Mouse (Mus musculus) stomach, embryonic 14.5 days (tissue): Measurements from ENCODE around the gene Pigl. TPM values are rescaled to one million over a fixed set of nuclear protein-coding genes. Genes with fewer than 3 reads are reported as not detected.

Experiments used
- ATAC-seq: fragments of 200-750 bp; cut with Nextera tagmentation; 2 replicates; pipeline ENCODE4 v1.8.0; 2017; ENCODE audit warnings: low read depth, moderate TSS enrichment; ENCODE audit not compliant: insufficient number of reproducible peaks, insufficient read depth, low FRiP score
- H3K27ac ChIP-seq: fragments of 300-500 bp; sonication (generic); 2 replicates; pipeline ENCODE4 v1.5.1; 2014; ENCODE audit warnings: mild to moderate bottlenecking, low read length, moderate library complexity, mixed read lengths
- H3K27me3 ChIP-seq: fragments of 300-500 bp; sonication (generic); 2 replicates; pipeline ENCODE4 v1.6.1; 2014; ENCODE audit warnings: low read length, control low read depth, mixed read lengths; ENCODE audit not compliant: control insufficient read depth, insufficient read depth
- H3K36me3 ChIP-seq: fragments of 300-500 bp; sonication (generic); 2 replicates; pipeline ENCODE4 v1.6.1; 2014; ENCODE audit warnings: mild to moderate bottlenecking, control low read depth, low read length, moderate library complexity, mixed read lengths; ENCODE audit not compliant: control insufficient read depth, insufficient read depth
- H3K4me1 ChIP-seq: fragments of 300-500 bp; sonication (generic); 2 replicates; pipeline ENCODE4 v1.6.1; 2014; ENCODE audit warnings: low read length, control low read depth, mixed read lengths; ENCODE audit not compliant: control insufficient read depth, insufficient read depth
- H3K4me2 ChIP-seq: fragments of 300-500 bp; sonication (generic); replicated peaks from 2 replicates; pipeline ENCODE4 v1.6.1; 2014; ENCODE audit warnings: low read depth, low read length, control low read depth
- H3K4me3 ChIP-seq: fragments of 300-500 bp; sonication (generic); 2 replicates; pipeline ENCODE4 v1.5.1; 2014; ENCODE audit warnings: low read depth, low read length, control low read depth
- H3K9ac ChIP-seq: fragments of 300-500 bp; sonication (generic); replicated peaks from 2 replicates; pipeline ENCODE4 v1.6.1; 2014; ENCODE audit warnings: low read depth, mild to moderate bottlenecking, control low read depth, low read length, moderate library complexity, mixed read lengths
- H3K9me3 ChIP-seq: fragments of 300-500 bp; sonication (generic); 2 replicates; pipeline ENCODE4 v1.6.1; 2016; ENCODE audit warnings: low read depth, low read length, control low read depth; ENCODE audit not compliant: control insufficient read depth
- WGBS: fragments of 180-500 bp; shearing (Covaris S2); extraction: QIAGEN DNeasy Blood & Tissue Kit; methylation state at CpG from one replicate; pipeline ENCODE4 v1.1.7; 2014; 5-methylcytosine and 5-hydroxymethylcytosine counted together
- polyA plus RNA-seq: library from polyadenylated mRNA; unstranded; fragments of >200 nt; fragmentation: Nextera tagmentation; extraction: Ambion mirVana; gene quantifications from 2 replicates; pipeline ENCODE4 v1.2.1, GENCODE M21; 2014

Gene Pigl
- 9.9 and 11.1 TPM in 2 replicates for polyA plus RNA-seq

DNA sequence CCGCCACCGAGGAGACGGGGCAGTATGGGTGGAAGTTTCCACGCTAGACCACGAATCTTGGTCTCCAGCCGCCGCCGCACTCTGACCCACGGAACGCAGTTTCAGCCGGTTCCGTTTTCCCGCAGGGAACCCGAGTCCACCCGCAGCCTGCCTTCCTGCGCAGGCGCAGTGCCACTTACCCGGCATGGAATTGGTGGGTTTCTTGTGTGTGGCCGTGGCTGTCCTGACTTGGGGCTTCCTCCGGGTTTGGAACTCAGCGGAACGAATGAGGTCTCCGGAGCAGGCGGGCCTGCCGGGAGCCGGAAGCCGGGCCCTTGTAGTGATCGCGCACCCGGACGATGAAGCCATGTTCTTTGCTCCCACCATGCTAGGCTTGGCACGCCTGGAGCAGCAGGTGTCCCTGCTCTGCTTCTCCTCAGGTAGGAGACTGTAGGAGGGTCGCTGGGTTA lies at the start of gene Pigl, which contains the start of gene Ncor1:
TSS of gene Pigl (plus strand) at position 185 of the 449 bp plus-strand sequence.
TSS of gene Ncor1 (minus strand) at position 266 of the 449 bp plus-strand sequence.
- under 1% methylated on average over 33 of the region's 33 CpGs for WGBS
- H3K36me3 ChIP-seq = no peaks in the 10 kb centered on the region
- H3K4me1 ChIP-seq = peaks cover 6% of the 10 kb centered on the region; the same call in 1 of the 2 replicates
- H3K9ac ChIP-seq = peak within 1 kb of the TSS; percentile 83
- H3K27me3 ChIP-seq = no peaks in the 10 kb centered on the region
- H3K27ac ChIP-seq = peak within 1 kb of the TSS; percentile 98
- H3K4me3 ChIP-seq = peak within 1 kb of the TSS; percentile 99
- H3K9me3 ChIP-seq = no peaks in the 10 kb centered on the region
- H3K4me2 ChIP-seq = peak within 1 kb of the TSS; percentile 82
- peak; percentile 66 for ATAC-seq

DNA sequence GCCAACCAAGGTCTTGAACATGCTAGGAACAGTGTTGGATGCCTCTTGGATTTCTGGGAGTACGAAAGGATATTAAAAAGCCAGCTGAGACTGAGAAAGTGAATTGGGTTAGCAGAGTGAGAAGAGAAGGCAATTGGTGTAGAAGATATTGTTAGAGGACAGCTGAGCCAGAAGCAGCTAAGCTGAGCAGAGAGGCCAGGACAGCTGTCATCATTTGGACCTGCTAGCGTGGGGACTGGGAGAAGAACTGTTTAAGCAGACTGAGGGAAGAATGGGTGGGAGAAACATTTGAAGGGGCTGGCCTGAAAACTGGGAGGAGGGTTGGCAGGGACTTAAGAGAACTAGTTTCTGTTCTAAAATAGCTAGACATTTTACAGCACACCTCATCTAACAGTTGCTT lies 49.4 kb upstream of the Pigl start:
- H3K4me1 ChIP-seq = no peaks in the 10 kb centered on the region
- H3K9me3 ChIP-seq = no peaks in the 10 kb centered on the region
- no peak overlapping the region for H3K27ac ChIP-seq
- 96% methylated on average over 2 of the region's 2 CpGs for WGBS
- H3K9ac ChIP-seq = no peak overlapping the region
- no peak for ATAC-seq
- H3K4me3 ChIP-seq = no peak overlapping the region
- H3K4me2 ChIP-seq = no peak overlapping the region
- no peaks in the 10 kb centered on the region for H3K27me3 ChIP-seq
- peaks cover 20% of the 10 kb centered on the region; the same call in 1 of the 2 replicates for H3K36me3 ChIP-seq

DNA sequence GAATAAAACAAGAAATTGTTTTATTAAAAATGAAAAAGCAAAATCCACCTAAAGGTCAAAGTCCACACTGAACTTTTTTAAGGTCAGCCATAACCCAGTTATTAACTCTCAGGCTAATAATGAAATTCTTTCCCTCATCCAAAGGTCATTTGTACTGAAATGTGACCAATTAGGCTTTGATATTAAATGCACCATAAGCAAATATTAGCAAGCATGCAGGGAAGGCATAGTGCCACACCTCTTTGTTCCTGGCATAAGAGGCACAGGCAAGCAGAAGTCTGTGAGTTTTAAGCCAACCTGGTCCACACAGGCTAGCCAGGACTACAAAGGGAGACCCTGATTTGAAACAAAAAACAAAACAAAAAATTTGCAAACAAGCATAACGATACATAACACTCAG lies 48.6 kb upstream of the Pigl start:
- H3K4me1 ChIP-seq = no peaks in the 10 kb centered on the region
- H3K4me3 ChIP-seq = no peak overlapping the region
- H3K36me3 ChIP-seq = peaks cover 24% of the 10 kb centered on the region
- H3K9me3 ChIP-seq = no peaks in the 10 kb centered on the region
- no peak overlapping the region for H3K27ac ChIP-seq
- 100% methylated on average over 1 of the region's 1 CpGs for WGBS
- no peaks in the 10 kb centered on the region for H3K27me3 ChIP-seq
- no peak overlapping the region for H3K9ac ChIP-seq
- ATAC-seq = no peak
- no peak overlapping the region for H3K4me2 ChIP-seq

DNA sequence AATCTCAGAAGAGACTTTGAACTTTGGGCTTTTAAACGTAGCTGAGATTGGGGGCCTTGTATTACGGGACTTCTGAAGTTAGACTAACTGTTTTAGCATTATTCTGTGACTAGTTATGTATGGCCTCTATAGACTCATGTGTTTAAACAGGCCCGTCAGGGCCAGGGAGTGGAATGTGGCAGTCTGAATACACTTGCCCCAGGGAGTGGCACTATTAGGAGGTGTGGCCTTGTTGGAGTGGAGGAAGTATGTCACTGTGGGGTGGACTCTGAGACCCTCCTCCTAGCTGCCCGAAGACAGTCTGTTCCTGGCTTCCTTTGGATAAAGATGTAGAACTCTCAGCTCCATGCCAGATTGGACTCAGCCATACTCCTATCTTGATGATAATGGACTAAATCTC lies 43.2 kb upstream of the Pigl start:
- H3K9ac ChIP-seq = no peak overlapping the region
- WGBS = 74% methylated on average over 4 of the region's 4 CpGs
- H3K36me3 ChIP-seq = peaks cover 28% of the 10 kb centered on the region
- H3K4me3 ChIP-seq = no peak overlapping the region
- H3K27ac ChIP-seq = no peak overlapping the region
- ATAC-seq = no peak
- no peaks in the 10 kb centered on the region for H3K4me1 ChIP-seq
- no peaks in the 10 kb centered on the region for H3K9me3 ChIP-seq
- H3K4me2 ChIP-seq = no peak overlapping the region
- no peaks in the 10 kb centered on the region for H3K27me3 ChIP-seq

DNA sequence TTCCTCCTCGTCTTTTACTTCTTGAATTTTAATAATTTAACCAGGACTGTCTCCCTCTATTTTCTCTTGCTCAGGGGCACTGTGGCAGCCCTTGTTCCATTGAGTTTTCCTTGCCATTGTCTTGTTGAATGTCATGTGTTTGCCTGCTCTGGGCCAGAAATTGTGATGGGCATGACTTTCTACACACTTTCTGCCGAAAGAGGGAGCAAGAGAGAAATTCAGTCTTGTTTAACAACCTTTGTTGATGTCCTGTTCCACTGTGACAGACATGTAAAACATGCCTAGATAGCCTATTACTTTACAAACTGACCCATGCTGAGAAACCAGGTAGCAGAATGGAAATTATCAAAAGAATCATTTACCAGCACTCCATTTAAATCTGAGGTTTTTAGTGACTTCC lies 33.7 kb upstream of the Pigl start:
- Histone ChIP-seq H3K9ac (no peak overlapping the region), H3K4me3 (no peak overlapping the region), H3K4me1 (no peaks in the 10 kb centered on the region), H3K4me2 (no peak overlapping the region), H3K27ac (no peak overlapping the region), H3K9me3 (no peaks in the 10 kb centered on the region), H3K36me3 (peaks cover 24% of the 10 kb centered on the region), H3K27me3 (no peaks in the 10 kb centered on the region)
- no peak for ATAC-seq
- 77% methylated on average over 2 of the region's 2 CpGs for WGBS

DNA sequence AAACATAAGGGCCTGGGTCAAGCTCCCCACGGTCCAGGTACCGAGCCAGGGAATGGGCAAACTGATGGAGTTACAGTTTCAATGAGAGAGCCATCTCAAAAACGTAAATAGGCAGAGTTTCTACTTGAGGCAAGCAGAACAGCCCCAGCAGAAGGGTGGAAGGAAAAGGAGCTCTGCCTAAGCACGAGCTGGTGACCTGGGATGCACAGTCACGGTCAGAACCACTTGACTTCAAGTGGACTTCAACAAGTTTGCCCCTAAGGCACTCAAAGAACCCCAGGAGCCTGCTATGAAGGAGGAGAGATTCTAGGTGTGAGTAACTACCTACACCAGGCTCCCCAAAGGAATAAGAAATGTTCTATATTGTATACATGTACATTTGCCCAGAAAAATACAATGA lies 32.0 kb upstream of the Pigl start:
- peaks cover 26% of the 10 kb centered on the region for H3K36me3 ChIP-seq
- no peak overlapping the region for H3K4me3 ChIP-seq
- H3K4me2 ChIP-seq = no peak overlapping the region
- 84% methylated on average over 5 of the region's 5 CpGs for WGBS
- H3K4me1 ChIP-seq = no peaks in the 10 kb centered on the region
- H3K27ac ChIP-seq = no peak overlapping the region
- H3K9ac ChIP-seq = no peak overlapping the region
- no peaks in the 10 kb centered on the region for H3K9me3 ChIP-seq
- ATAC-seq = no peak
- no peaks in the 10 kb centered on the region for H3K27me3 ChIP-seq

DNA sequence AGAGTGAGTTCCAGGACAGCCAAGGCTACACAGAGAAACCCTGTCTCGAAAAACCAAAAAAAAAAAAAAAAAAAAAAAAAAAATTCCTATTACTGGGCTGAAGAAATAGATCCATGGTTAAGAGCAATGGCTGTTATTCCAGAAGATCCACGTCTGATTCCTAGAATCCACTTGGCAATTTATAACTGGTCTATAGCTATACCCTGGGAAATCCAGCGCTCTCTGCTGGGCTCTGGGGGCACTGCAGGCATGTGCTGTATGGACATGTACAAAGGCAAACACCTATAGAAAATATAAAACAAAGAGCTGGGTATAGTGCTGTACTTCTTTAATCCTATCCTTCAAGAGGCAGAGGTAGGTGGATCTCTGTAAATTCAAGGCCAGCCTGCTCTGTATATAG lies 31.2 kb upstream of the Pigl start:
- Histone ChIP-seq H3K27ac (no peak overlapping the region), H3K9ac (no peak overlapping the region), H3K36me3 (peaks cover 26% of the 10 kb centered on the region), H3K9me3 (no peaks in the 10 kb centered on the region), H3K4me3 (no peak overlapping the region), H3K4me1 (no peaks in the 10 kb centered on the region), H3K4me2 (no peak overlapping the region), H3K27me3 (no peaks in the 10 kb centered on the region)
- no peak for ATAC-seq
- WGBS = 81% methylated on average over 2 of the region's 3 CpGs

DNA sequence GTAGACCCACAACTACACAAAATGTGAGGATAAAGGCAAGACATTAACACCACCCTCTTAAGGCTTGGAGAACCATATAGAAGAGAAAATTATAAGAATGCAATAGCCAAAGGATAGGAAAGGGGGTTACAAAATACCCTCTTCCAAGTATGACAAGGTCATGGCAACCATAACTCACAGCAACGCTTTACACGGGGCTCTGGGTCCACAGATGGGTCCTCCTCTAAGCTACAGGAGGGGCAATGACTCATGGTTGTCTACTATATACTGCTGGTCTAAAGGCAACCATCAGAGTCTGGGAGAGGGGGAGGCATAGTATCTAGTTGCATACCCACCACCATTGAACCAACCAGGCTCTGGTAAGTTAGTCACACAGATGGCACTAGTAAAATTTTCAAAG lies 26.0 kb upstream of the Pigl start:
- Histone ChIP-seq H3K27ac (no peak overlapping the region), H3K4me2 (no peak overlapping the region), H3K4me1 (no peaks in the 10 kb centered on the region), H3K9ac (no peak overlapping the region), H3K36me3 (peaks cover 20% of the 10 kb centered on the region), H3K27me3 (no peaks in the 10 kb centered on the region), H3K9me3 (no peaks in the 10 kb centered on the region), H3K4me3 (no peak overlapping the region)
- no peak for ATAC-seq
- WGBS = 92% methylated on average over 2 of the region's 2 CpGs

DNA sequence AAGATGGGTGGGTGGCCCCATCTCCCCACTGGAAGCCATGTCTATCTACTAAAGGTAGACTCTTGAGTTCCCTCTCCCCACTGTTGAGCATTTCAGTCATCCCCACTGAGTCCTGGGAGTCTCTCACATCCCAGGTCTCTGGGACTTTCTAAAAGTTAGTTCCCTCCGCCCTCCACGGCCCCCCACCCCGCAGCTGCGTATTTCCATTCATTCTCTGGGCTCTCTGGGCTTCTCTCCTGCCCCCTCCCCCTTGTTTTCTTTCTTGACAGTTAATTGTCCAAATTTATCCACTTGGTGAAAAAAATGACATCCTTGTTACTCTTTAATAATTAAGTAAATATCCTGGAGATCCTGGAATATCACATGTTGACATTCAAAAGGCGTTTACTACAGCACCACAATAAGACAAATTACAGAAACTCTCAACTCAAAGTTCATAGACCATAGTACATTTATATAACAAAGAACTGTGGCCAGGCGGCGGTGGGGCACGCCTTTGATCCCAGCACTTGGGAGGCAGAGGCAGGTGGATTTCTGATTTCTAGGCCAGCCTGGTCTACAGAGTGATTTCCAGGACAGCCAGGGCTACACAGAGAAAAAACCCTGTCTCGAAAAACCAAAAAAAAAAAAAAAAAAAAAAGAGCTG lies 17.5 kb upstream of the Pigl start:
- Histone ChIP-seq H3K9ac (no peak overlapping the region), H3K36me3 (peaks cover 5% of the 10 kb centered on the region), H3K27ac (no peak overlapping the region), H3K27me3 (no peaks in the 10 kb centered on the region), H3K4me1 (no peaks in the 10 kb centered on the region), H3K4me3 (no peak overlapping the region), H3K9me3 (no peaks in the 10 kb centered on the region), H3K4me2 (no peak overlapping the region)
- WGBS = 92% methylated on average over 9 of the region's 9 CpGs
- ATAC-seq = no peak
